Mouse (Mus musculus): ENCODE data around the gene Metap2.

Metap2 gene

DNA sequence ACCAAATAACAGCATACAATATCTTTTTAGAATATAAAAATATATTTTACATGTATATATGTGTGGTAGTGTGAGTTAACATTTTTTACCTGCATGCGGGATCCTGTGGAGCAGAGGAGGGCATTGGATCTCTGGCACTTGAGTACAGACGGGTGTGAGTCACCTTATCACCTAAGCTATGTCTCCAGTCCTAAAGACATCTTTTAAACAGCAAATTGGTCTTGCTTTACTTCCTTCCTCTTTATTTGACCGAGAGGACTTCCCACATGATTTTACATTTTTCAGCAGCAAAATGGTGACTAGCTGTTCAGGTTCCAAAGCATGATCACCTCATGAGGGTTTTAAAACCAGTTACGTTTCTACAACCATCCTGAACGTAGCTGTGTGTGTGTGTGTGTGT is 14.4 kb upstream of the Metap2 start:
- no peak for DNase-seq (ENCODE audit: low spot score in 2 of 2)

DNA sequence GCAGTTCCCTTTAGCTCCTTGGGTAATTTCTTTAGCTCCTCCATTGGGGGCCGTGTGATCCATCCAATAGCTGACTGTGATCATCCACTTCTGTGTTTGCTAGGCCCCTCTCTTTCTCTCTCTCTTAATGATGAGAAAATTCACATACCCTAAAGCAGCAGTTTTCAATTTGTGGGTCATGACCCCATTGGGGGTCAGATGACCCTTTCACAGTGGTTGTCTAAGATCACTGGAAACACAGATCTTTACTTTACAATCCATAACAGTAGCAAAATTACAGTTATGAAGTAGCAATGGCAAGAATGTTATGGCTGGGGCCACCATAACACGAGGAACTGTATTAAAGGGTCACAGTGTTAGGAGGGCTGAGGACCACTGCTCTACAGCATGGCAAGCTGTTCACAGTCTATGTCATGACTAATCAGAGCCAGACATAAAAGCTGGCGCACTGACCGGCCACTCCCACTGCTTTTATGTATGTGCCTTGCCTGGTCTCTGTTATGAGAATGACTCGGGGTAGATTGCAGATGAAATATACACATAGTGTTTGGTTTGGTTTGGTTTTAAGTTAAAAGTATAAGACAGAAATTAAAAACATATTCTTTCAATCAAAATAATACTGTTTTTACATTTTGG is 13.0 kb upstream of the Metap2 start:
- no peak for DNase-seq (ENCODE audit: low spot score in 2 of 2)

DNA sequence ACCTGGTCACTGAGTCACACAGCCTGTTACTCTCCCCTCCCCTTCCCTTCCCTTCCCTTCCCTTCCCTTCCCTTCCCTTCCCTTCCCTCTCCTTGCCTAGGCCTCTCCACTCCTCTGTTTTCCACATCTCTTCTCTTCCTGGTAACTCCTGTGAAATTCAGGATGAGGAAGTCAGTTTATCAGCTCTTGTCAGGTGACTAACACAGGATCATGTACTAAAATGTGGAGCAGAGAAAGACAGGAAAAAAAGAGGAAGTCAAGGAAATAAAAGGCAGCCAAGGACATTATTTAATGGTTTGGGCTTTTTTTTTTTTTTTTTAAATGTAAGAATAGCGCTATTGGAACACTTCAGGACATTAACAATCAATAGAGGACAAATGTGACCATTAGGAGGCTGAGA is 12.1 kb upstream of the Metap2 start:
- DNase-seq (ENCODE audit: low spot score in 2 of 2) = no peak

DNA sequence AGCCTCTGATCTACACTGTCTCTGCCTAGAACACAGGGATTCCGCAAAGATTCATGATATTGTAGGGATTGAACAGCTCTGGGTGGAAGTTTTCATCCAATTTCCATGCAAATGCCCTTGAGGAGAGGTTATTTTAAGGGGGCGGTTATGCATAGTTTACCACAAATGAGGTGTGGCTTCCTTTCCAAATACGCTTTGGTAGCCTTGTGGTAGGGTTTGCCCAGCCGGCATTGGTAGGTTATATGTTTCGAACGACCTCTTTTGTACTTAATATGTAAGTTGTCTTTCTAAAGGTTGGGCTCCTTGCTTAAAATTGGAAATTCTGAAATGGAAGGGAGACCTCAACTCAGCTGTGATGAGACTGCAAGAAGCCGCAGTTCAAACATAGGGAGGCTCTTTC is 11.6 kb upstream of the Metap2 start:
- DNase-seq (ENCODE audit: low spot score in 2 of 2) = no peak

DNA sequence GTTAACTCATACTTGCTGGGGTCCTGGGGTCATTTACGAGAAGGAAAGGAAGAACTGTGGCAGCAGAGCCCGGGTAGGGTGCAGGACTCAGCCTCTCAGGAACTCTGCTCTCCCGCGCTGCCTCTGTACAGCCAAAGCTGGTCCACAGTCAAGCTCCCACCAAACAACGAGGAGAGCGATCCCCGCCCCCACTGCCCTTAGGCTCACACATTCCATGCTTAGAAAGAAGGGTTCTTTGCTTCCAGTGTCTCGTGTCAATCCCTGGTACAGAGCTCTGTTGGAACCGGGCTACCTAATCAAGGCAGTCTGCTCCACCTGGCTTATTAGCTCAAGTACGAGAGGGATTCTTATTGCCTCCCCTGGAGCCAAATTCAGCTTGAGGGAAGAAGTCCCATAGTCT is 10.5 kb upstream of the Metap2 start:
- no peak for DNase-seq (ENCODE audit: low spot score in 2 of 2)

DNA sequence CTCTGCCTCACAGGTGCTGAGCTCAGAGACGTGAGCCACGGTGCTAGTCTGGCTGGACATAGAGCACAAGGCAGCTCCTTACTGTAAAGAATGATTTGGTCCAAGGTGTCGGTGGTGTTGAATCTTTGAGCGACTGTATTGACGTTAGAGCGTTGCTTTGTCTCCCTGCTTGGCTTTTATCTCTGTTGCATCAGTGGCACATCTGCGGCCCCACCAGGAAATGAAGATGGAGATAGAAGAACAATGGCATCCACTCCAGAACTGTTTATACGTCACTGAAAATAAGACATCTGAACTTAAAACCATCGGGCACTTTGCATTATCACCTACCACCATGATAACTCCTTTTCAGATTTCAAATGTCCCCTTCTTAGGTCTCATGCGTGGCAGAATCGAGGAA is 3.0 kb upstream of the Metap2 start:
- DNase-seq (ENCODE audit: low spot score in 2 of 2) = no peak

DNA sequence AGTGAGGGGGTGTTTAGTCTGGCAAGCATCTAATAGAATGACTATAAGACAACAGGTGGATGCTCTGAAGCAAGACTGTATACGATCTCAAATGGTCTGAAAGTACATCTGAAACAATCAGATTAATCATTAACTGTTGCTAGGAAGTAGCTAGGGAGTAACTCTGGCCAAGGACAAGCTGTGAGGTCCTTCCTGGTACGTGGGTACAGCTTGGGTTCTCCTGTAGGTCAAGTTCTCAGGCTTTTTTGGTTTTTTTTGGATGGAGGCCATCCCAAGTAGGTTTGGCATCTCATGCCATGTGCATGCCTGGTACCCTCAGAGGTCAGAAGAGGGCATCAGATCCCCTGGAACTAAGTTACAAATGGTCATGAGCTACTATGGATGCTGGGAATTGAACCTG is 2.4 kb upstream of the Metap2 start:
- DNase-seq (ENCODE audit: low spot score in 2 of 2) = no peak

DNA sequence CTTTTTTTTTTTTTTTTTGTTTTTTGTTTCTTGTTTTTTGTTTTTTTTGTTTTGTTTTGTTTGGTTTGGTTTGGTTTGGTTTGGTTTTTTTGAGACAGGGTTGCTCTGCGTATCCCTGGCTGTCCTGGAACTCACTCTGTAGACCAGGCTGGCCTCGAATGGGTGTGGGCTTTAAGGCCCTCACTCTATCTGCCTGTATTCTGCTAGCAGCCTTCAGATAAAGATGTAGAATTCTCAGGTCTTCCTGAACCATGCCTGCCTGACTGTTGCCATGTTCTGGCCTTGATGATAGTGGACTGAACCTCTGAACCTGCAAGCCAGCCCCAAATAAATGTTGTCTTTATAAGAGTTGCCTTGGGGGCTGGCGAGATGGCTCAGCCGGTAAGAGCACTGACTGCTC is 4.3 kb downstream of the Metap2 start:
- no peak for DNase-seq (ENCODE audit: low spot score in 2 of 2)

DNA sequence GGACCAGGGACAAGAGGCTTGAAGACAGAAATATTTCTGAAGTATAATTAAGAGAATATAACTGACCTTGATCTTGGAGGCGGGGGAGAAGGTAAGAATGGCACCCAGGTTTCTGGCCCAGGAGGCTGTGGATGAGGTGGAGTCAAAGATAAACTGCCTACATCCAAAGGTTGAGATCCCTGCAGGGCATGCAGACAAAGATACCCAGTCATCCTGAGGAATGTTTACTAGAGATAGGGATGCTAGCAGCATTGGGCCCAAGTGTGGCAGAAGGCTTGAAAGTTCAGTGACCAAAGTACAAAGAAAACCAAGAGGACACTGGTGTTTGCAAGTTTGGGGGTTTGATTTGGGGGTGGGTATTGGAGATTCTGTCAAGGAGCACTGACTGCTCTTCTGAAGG is 5.9 kb downstream of the Metap2 start:
- DNase-seq (ENCODE audit: low spot score in 2 of 2) = no peak

DNA sequence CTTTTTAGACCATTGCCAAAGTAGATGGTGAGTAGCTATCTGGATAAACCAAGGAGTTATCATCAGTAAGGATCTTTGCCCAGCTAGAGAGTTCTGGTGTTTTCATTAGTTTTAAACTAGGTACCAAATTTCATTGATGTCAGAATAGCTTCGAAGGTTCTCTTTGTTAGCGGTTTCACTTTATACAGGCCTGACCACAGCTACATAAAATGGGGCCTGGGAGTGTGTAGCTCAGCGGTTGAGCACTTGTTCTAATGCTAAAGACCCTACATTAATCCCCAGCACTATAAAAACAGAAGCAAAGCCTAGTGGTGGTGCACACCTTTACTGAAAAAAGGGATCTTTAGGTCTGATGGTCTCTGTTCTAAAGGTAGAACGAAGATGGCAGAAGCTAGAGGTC is 6.3 kb downstream of the Metap2 start:
- DNase-seq (ENCODE audit: low spot score in 2 of 2) = no peak

DNA sequence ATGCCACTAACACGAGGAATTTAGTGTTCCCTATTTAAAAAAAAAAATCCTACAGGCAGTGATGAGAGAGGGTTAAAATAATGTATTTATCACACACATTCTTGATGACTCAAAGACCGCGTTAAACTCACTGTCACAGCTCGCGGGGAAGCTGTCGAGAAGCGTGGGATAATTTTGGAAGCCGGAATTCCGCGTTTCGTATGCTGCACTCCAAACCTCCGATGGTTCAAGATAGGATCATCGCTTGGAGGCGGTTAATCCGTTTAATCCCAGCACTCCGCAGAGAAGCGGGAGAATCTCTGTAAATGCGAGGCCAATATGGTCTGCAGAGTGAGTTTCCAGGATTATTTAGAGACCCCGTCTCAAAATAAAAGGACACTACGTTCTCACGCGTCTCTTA is 6.9 kb downstream of the Metap2 start:
- DNase-seq (ENCODE audit: low spot score in 2 of 2) = peak; percentile 63 to 73

DNA sequence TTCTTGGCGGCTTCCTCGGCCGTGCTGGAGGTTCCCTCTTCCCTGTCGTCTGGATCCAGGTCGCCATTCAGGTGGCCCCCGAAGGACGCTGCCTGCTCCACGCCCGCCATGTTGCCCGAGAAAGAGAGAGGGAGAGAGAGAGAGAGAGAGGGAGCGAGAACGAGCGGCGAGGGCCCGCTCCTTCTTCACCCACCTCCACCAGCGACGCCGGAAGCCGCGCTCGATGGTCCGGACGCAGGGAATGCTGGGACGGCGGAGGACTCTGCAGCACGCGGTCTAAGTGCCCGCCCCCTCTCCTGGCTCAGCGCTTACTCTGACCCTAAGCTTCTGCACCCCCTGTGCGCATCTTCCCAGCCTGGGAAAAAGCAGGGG is 7.3 kb downstream of the Metap2 start:
- DNase-seq (ENCODE audit: low spot score in 2 of 2) = peak; percentile 94

DNA sequence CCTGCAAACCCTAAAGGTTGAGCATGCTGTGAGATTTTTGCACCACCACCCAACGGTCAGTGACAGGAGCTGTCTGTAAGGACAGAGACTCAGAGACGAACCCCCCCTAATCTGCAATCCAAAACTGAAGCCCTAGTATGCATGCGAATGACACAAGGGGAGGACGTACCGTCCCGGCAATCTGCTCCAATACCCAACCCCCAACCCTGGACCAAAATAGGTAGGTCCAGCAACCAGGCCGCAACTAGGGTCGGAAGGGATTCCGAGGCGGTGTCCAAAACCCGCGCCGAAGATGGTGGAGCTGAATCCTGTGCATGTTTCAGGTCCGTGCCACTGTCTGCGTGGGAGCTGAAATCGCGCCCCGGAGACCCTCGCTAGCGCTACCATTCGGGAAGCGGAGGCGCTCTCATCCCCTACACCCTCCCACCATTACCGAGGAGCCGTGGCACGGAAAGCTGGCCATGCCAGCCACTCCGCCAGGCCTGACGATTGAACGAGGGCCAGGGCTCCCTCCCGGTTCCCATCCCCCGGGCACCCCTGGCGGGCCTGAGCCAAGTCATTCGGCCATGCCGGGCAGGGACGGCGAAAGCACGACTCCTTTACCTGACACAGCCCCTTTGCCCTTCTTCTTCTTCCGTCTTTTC is 7.8 kb downstream of the Metap2 start:
- DNase-seq (ENCODE audit: low spot score in 2 of 2) = peak; percentile 55 to 61

DNA sequence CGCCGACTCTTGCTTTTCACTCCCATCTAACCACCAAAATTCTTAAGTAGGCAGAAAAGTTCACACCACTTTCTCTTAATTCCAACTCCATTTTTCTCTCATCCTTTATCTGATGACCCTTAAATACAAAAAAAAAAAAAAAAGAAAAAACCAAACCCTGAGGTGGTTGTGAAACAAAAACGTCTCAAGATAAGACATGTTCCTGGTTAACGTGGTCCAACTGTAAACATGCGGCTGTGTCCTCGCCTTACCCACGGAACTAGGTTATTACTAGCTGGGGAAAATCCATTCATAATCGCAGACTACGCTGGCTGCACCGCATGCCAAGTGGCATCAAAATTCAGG is 8.3 kb downstream of the Metap2 start:
- DNase-seq (ENCODE audit: low spot score in 2 of 2) = no peak

DNA sequence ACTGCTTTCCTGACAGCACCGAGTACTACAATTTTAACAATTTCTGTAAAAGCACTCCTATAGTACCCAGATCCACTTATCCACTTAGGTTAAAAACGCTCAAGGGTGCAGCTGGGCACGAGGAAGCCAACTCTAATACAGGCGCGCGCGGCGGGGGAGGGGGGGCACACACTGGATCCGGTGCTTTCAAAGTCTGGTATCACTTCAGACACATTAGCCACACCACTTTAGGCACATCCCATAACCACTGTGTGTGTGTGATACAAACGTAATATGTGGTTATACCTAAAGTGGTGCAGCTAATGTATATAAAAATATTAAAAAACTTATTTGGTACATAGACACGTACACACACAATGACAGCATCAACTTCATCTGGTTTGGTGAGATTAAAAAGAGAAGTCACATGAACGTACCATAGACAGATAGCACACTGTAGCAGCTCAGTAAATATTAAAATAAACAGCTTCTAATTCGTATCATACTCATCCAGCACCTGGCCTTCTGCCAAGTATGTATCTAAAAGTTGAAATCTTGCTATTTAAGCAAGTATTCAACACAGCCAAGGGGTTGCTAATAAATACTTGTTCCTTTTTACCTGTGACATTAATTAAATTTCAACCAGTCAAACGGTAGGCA is 10.9 kb downstream of the Metap2 start:
- DNase-seq (ENCODE audit: low spot score in 2 of 2) = no peak

DNA sequence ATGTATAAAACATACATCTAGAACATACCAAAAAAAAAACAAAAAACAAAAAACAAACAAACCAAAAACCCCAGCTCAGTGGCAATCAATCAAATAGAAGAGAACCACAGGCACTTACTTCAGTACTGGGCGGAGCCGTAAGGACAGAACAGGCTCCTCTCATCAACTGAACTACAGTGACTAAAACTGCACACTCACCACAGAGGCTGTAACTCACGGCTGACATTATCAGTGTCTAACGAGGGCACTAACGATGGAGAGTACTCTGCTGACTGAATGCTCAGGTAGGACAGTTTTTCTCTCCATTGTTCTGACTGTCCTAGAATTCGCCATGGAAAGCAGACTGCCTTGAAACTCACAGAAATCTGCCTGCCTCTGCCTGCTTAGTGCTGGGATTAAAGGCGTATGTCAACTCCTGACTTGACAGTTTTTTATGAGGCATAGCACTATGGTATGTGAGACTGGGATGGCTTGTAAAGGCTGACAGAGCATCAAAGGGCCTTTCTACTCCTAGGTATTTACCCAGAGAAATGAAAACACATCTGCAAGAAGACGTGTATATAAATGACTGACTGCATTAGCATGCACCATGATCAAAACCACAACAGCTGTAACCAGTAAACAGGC is 14.0 kb downstream of the Metap2 start:
- DNase-seq (ENCODE audit: low spot score in 2 of 2) = no peak

DNA sequence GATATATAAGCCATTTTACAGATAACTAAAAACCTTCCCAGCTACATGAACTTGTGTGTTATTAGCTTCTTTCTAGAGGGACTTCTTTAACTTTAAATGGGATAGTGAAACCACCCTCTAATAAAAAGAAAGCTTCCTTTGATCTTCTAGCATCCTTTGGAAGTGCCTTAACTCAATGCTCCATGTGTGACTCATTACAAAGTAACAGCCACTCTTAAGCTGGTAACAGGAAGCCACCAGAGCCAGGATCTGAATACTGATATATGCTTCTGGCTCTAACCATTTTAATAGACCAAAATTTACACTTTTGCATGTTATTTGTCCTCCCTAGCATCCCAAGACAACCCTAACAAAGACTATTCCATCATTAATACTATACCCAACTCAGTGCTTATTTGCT is 15.0 kb downstream of the Metap2 start:
- no peak for DNase-seq (ENCODE audit: low spot score in 2 of 2)

DNA sequence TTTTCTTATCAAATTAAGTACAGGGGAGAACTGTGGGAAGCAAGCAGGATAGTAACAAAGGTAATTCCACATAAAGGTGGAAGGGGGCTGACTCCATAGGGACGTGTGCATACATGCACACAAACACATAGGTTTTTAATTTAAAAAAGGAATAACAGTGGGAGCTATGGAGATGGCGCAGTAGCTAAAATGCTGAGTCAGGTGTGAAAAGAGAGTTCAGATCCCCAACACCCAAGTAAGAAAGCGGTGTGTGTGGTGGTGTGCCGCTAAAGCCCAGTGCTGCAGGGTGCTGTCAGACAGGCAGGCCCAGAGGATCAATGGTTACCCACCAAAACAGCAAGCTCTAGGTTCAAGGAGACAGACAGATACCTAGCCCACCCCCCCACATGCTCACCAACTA is 18.2 kb downstream of the Metap2 start:
- no peak for DNase-seq (ENCODE audit: low spot score in 2 of 2)

DNA sequence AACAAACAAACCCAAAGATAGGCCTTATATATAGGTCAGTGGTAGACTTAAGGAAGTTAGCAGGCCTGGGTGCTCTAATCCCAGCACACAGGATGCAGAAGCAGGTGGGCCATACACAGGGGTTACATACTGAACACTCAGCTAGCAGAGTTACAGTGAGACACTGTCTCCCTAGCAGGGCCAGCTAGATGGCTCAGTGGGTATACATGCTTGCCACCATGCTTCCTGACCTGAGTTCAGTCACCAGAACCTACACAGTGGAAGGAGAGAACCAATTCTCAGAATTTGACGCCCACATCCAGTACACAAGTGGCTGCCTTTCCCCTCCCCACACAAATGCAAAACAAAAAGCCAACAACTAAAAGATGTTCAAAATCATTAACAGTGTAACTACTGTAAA is 20.1 kb downstream of the Metap2 start:
- no peak for DNase-seq (ENCODE audit: low spot score in 2 of 2)

DNA sequence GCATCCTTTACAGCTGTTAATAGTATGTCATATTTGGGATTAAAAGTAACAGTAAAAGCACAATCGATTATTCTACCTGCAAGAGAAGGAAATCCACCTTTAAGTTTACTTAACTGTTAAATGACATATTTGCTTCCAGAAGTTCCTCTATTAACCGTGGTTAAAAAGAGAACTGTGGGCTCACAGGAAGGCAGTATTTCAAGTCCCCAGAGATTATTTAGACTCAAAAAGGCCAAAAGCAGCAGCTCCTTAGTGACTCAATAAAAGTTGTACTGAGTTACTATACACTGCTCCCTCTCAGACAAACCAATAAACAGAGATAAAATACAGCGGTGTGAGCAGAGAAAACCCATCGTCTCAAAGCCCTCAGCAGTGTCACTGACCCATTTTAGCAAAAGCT is 28.0 kb downstream of the Metap2 start:
- no peak for DNase-seq (ENCODE audit: low spot score in 2 of 2)

DNA sequence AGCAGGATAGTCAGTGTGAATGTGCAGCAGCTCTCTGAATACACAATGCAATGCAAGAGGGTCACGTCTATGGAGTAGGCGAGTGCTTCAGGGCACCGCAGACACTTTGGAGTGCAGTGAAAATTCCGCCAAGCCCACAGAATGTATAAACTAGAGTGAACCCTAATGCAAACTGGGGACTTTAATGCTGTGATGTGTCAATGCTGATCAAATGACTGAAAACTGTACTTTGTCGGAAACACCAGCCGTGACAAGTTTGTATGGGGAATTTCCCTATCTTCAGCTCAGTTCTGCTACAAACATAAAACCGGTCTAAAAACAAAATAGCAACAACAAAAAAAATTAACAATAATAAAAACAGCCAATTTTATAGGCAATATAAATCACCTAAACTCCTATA is 28.5 kb downstream of the Metap2 start:
- no peak for DNase-seq (ENCODE audit: low spot score in 2 of 2)

DNA sequence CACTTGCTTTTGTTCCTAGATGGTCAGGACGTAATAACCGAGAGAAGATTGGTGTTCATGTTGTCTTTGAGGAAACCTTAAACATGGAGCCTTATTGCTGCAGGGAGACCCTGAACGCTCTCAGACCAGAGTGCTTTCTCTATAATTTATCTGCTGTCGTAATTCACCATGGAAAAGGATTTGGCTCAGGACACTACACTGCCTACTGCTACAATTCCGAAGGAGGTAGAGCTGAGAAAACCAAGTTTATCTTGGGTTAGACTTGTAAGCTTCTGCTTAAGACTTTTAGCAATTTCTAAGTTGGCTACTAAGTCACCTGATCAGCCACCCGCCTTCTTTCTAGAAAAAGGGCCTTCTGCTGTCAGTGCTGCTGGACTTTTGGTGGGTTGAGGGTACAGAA is 40.8 kb downstream of the Metap2 start:
- DNase-seq (ENCODE audit: low spot score in 2 of 2) = no peak

DNA sequence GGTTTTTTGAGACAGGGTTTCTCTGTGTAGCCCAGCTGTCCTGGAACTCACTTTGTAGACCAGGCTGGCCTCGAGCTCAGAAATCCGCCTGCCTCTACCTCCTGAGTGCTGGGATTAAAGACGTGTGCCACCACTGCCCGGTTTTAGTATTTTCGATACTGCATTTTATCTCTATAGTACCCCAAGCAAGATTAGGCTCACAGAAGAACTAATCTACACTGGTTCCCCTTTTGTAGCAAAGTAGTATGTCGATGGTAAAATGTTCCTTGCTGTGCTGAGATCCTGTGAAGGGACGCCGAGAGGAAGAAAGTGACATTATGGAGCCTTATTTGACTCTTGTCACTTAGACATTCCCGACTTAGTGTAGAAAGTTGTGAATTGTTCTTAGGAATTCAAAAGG is 41.8 kb downstream of the Metap2 start:
- DNase-seq (ENCODE audit: low spot score in 2 of 2) = no peak

Measured in right cerebral cortex, postnatal 10 days (tissue).